Mouse (Mus musculus) heart, adult 2 months (tissue): ENCODE results near the gene Gm20388.

ENCODE experiments used
- CTCF ChIP-seq: fragments of 200-600 bp; IDR thresholded peaks from 2 replicates; pipeline ENCODE4 v1.8.1; 2022; ENCODE audit warnings: antibody characterized with exemption, mild to moderate bottlenecking, moderate library complexity
- EP300 ChIP-seq: fragments of 200-500 bp; IDR thresholded peaks from 2 replicates; pipeline ENCODE4 v1.6.1; 2011; ENCODE audit warnings: low read depth, low read length, control low read depth; ENCODE audit not compliant: insufficient read depth
- POLR2A ChIP-seq: fragments of 200-500 bp; IDR thresholded peaks from 2 replicates; pipeline ENCODE4 v1.6.1; 2011; ENCODE audit warnings: mild to moderate bottlenecking, low read depth, low read length, control low read depth; ENCODE audit not compliant: insufficient read depth

DNA sequence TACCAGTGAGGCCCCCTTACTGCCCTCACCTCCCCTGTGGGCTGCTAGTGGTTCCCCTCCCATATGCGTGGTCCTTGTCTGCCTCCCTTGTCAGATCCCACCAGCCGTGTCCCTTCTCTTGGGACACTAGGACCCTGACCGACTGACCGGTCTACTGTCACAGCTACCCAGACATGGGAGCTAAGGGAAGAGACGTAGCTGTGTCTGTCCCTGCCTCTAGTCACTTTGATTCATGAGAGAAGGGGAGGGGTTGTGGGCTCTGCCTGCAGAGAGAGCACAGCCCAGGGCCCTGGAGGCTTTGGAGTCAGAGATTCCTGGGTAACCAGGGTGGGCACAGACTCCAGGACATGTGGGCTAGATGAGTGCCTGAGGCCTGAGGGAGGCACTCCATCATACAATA lies 386.4 kb downstream of the Gm20388 start:
- TF ChIP-seq POLR2A (no peak), CTCF (no peak), EP300 (no peak)
